In genomic region chr3:138260721-138261669, GRCm38 (mm10) we compare ENCODE assay signal across 10 mouse cellular contexts. TPM values are rescaled to one million over a fixed set of nuclear protein-coding genes. Genes with fewer than 3 reads are reported as not detected.
DNase-seq lines count a peak whose midpoint lies in the region; ATAC-seq and TF ChIP-seq lines count a peak whose summit lies in the region.
"Had no signal": no experiment of that assay in that cellular context is flagged by ENCODE, and none has a peak within 500 bp of the region (broad histone marks: within the 10 kb centered on the region; RNA-seq: fewer than 3 reads in every experiment).

Gene Adh1, plus strand, starts transcription at chr3:138260991.

- no peak for TF ChIP-seq POLR2A in heart, adult 2 months (IDR thresholded peaks at IDR 0.05; ENCODE audit: insufficient read depth, low read depth, low read length)

- H3K4me1 ChIP-seq in heart, adult 2 months (ENCODE audit: control insufficient read depth, insufficient read depth, low read length), result peaks cover 2% of the 10 kb centered on the region
- 0 out of 2 replicates have a peak, but pooled peaks cover 10% of the 10 kb centered on the region for H3K4me1 ChIP-seq in heart, embryonic 10.5 days
- H3K4me1 ChIP-seq in forebrain, embryonic 12.5 days, result no peaks in the 10 kb centered on the region
- H3K4me1 ChIP-seq: neural tube, embryonic 12.5 days had no signal

- H3K27me3 ChIP-seq in heart, adult 2 months (ENCODE audit: control insufficient read depth, insufficient read depth, low read length), result no peaks in the 10 kb centered on the region
- H3K27me3 ChIP-seq in heart, embryonic 10.5 days (ENCODE audit: insufficient read depth, poor library complexity, severe bottlenecking), result no peaks in the 10 kb centered on the region
- no peaks in the 10 kb centered on the region for H3K27me3 ChIP-seq in forebrain, embryonic 12.5 days
- H3K27me3 ChIP-seq: neural tube, embryonic 12.5 days had no signal

- no peaks in the 10 kb centered on the region for H3K36me3 ChIP-seq in heart, adult 2 months (ENCODE audit: control insufficient read depth, insufficient read depth, low read length)
- no peaks in the 10 kb centered on the region for H3K36me3 ChIP-seq in heart, embryonic 10.5 days
- H3K36me3 ChIP-seq in forebrain, embryonic 12.5 days (replicated peaks), result no peaks in the 10 kb centered on the region
- H3K36me3 ChIP-seq: neural tube, embryonic 12.5 days had no signal

- no peak for TF ChIP-seq EP300 in heart, adult 2 months (IDR thresholded peaks at IDR 0.05; ENCODE audit: insufficient read depth, low read depth, low read length)

- intact Hi-C loops in heart, adult 2 months (cut with DNase I), result no loop called here
- intact Hi-C loops in heart, postnatal 10 days (cut with DNase I), result no loop called here

- no peak within 1 kb of the TSS for H3K4me3 ChIP-seq in heart, adult 2 months
- no peak within 1 kb of the TSS for H3K4me3 ChIP-seq in heart, embryonic 10.5 days
- H3K4me3 ChIP-seq in forebrain, embryonic 12.5 days (replicated peaks), result no peak within 1 kb of the TSS
- H3K4me3 ChIP-seq: layer of hippocampus, adult 2 months; neural tube, embryonic 12.5 days had no signal

- no peak within 1 kb of the TSS for H3K9ac ChIP-seq in heart, adult 2 months (ENCODE audit: low read depth, low read length)
- H3K9ac ChIP-seq in forebrain, embryonic 12.5 days, result no peak within 1 kb of the TSS
- H3K9ac ChIP-seq: neural tube, embryonic 12.5 days had no signal

- H3K27ac ChIP-seq in heart, adult 2 months, result no peak within 1 kb of the TSS
- H3K27ac ChIP-seq in heart, embryonic 10.5 days, result no peak within 1 kb of the TSS
- H3K27ac ChIP-seq in forebrain, embryonic 12.5 days, result no peak within 1 kb of the TSS
- H3K27ac ChIP-seq: layer of hippocampus, adult 2 months; neural tube, embryonic 12.5 days had no signal

- WGBS in heart, adult 2 months, result 74% methylated on average over 11 of the region's 11 CpGs
- 76% methylated on average over 11 of the region's 11 CpGs for WGBS in heart, embryonic 10.5 days
- 90% methylated on average over 11 of the region's 11 CpGs for WGBS in forebrain, embryonic 12.5 days

- no peaks in the 10 kb centered on the region for H3K9me3 ChIP-seq in heart, embryonic 10.5 days
- H3K9me3 ChIP-seq in forebrain, embryonic 12.5 days, result no peaks in the 10 kb centered on the region
- H3K9me3 ChIP-seq: neural tube, embryonic 12.5 days had no signal

- no peak for TF ChIP-seq CTCF in heart, adult 2 months (IDR thresholded peaks at IDR 0.05)

- DNase-seq in heart, adult 2 months, result no peak
- DNase-seq in heart, embryonic 10.5 days (ENCODE audit: low spot score), result no peak
- DNase-seq in ovary, adult 18-20 months (ENCODE audit: low spot score), result peak; percentile 36
- DNase-seq in ovary, postnatal 36 days (ENCODE audit: low spot score), result no peak
- no peak for DNase-seq in heart, postnatal 10 days
- DNase-seq in right cerebral cortex, postnatal 14 days, result no peak
- DNase-seq in layer of hippocampus, adult 18-20 months (ENCODE audit: low spot score in 2 of 2), result no peak

- H3K79me2 ChIP-seq in heart, adult 2 months (replicated peaks; ENCODE audit: control insufficient read depth, insufficient read depth, low read length), result no peaks in the 10 kb centered on the region

- ATAC-seq in forebrain, embryonic 12.5 days (ENCODE audit: low FRiP score), result no peak

- no peak within 1 kb of the TSS for H3K4me2 ChIP-seq in forebrain, embryonic 12.5 days
- H3K4me2 ChIP-seq: neural tube, embryonic 12.5 days had no signal

RNA-seq across cellular contexts. Expression of gene Adh1, which starts in this region (rescaled TPM):
- 10 to 100 TPM; 27.5 to 34.3 TPM for total RNA-seq in heart, adult 2 months (2021)
- 26.1 and 29.7 TPM in 2 replicates for polyA plus RNA-seq in heart, adult 2 months (2012; rRNA removed)
- 0.99 and 1.0 TPM in 2 replicates for polyA plus RNA-seq in heart, embryonic 10.5 days (2016; fragmentation: Nextera tagmentation; extraction: Ambion mirVana)
- 10 to 100 TPM; 24.1 to 54.7 TPM for total RNA-seq in heart, postnatal 10 days (2021)
- polyA plus RNA-seq in forebrain, embryonic 12.5 days (2016; fragmentation: Nextera tagmentation; extraction: Ambion mirVana), result 0.20 and 0.55 TPM in 2 replicates
- total RNA-seq in layer of hippocampus, adult 18-20 months (2021), result under 1 TPM; 0.53 to 0.74 TPM

Comparison
In these comparisons a context has a peak if more than half of its experiments do, and no peak if none do; other contexts are left out.
1. RNA of gene Adh1 (total RNA-seq): 24.1 to 54.7 TPM in heart, postnatal 10 days and 27.5 to 34.3 TPM in heart, adult 2 months; 0.53 to 0.74 TPM in layer of hippocampus, adult 18-20 months; every median in the first group is over 10 times any median in the second.
2. RNA of gene Adh1 (polyA plus RNA-seq): 26.1 to 29.7 TPM in heart, adult 2 months; 0.99 to 1.0 TPM in heart, embryonic 10.5 days and 0.20 to 0.55 TPM in forebrain, embryonic 12.5 days; every median in the first group is over 10 times any median in the second.